Mouse (Mus musculus): ENCODE measurements at regions not wholly inside any gene's neighbourhood (a gene's known extent, or its start where the extent isn't known, plus 50 kb on each side); places are given as distances from the start of the nearest gene placed in this dataset.

- Histone ChIP-seq H3K36me3 (ENCODE audit: control insufficient read depth, insufficient read depth, low read length) (no peaks in the 10 kb centered on the region), H3K4me2 (ENCODE audit: low read length) (no peak overlapping the region), H3K4me1 (ENCODE audit: control insufficient read depth, insufficient read depth, low read depth, low read length) (no peaks in the 10 kb centered on the region), H3K9ac (ENCODE audit: low read depth, low read length) (no peak overlapping the region), H3K27ac (ENCODE audit: low read depth, low read length) (no peak overlapping the region), H3K9me3 (ENCODE audit: control insufficient read depth, low read length) (no peaks in the 10 kb centered on the region), H3K27me3 (replicated peaks; ENCODE audit: control insufficient read depth, insufficient read depth, low read length) (no peaks in the 10 kb centered on the region), H3K4me3 (ENCODE audit: low read length) (no peak overlapping the region)
- peak; percentile 67; the same call in 1 of the 2 replicates for ATAC-seq
- WGBS, result 51% methylated on average over 4 of the region's 4 CpGs
Measured at GRCm38 (mm10) chr12:97957201-97957600, 302.1 kb downstream of the Galc start.

GRCm38 (mm10) chr12:97953336-97953735 is 305.9 kb downstream of the Galc start:
- ATAC-seq, result no peak
- no peak overlapping the region for H3K4me3 ChIP-seq (ENCODE audit: low read length)
- H3K4me1 ChIP-seq (ENCODE audit: control insufficient read depth, insufficient read depth, low read depth, low read length), result no peaks in the 10 kb centered on the region
- H3K9me3 ChIP-seq (ENCODE audit: control insufficient read depth, low read length), result no peaks in the 10 kb centered on the region
- H3K27ac ChIP-seq (ENCODE audit: low read depth, low read length), result no peak overlapping the region
- 73% methylated on average over 3 of the region's 3 CpGs for WGBS
- H3K27me3 ChIP-seq (replicated peaks; ENCODE audit: control insufficient read depth, insufficient read depth, low read length), result no peaks in the 10 kb centered on the region
- H3K9ac ChIP-seq (ENCODE audit: low read depth, low read length), result no peak overlapping the region
- no peaks in the 10 kb centered on the region for H3K36me3 ChIP-seq (ENCODE audit: control insufficient read depth, insufficient read depth, low read length)
- H3K4me2 ChIP-seq (ENCODE audit: low read length), result no peak overlapping the region

- no peak for ATAC-seq
- WGBS, result 79% methylated on average over 8 of the region's 8 CpGs
- Histone ChIP-seq H3K4me2 (ENCODE audit: low read length) (no peak overlapping the region), H3K4me3 (ENCODE audit: low read length) (no peak overlapping the region), H3K9ac (ENCODE audit: low read depth, low read length) (no peak overlapping the region), H3K27me3 (replicated peaks; ENCODE audit: control insufficient read depth, insufficient read depth, low read length) (no peaks in the 10 kb centered on the region), H3K36me3 (ENCODE audit: control insufficient read depth, insufficient read depth, low read length) (no peaks in the 10 kb centered on the region), H3K27ac (ENCODE audit: low read depth, low read length) (no peak overlapping the region), H3K9me3 (ENCODE audit: control insufficient read depth, low read length) (no peaks in the 10 kb centered on the region), H3K4me1 (ENCODE audit: control insufficient read depth, insufficient read depth, low read depth, low read length) (no peaks in the 10 kb centered on the region)
Measured at GRCm38 (mm10) chr12:97952204-97952603, 307.1 kb downstream of the Galc start.

- Histone ChIP-seq H3K9me3 (ENCODE audit: control insufficient read depth, low read length) (no peaks in the 10 kb centered on the region), H3K27me3 (replicated peaks; ENCODE audit: control insufficient read depth, insufficient read depth, low read length) (no peaks in the 10 kb centered on the region), H3K36me3 (ENCODE audit: control insufficient read depth, insufficient read depth, low read length) (no peaks in the 10 kb centered on the region), H3K4me3 (ENCODE audit: low read length) (no peak overlapping the region), H3K9ac (ENCODE audit: low read depth, low read length) (no peak overlapping the region), H3K27ac (ENCODE audit: low read depth, low read length) (no peak overlapping the region), H3K4me1 (ENCODE audit: control insufficient read depth, insufficient read depth, low read depth, low read length) (no peaks in the 10 kb centered on the region), H3K4me2 (ENCODE audit: low read length) (no peak overlapping the region)
- ATAC-seq, result no peak
- WGBS, result 61% methylated on average over 3 of the region's 3 CpGs
Measured at GRCm38 (mm10) chr12:97950072-97950471, 309.2 kb downstream of the Galc start.

GRCm38 (mm10) chr12:97947421-97947820 is 311.8 kb downstream of the Galc start:
- Histone ChIP-seq H3K9me3 (ENCODE audit: control insufficient read depth, low read length) (no peaks in the 10 kb centered on the region), H3K27me3 (replicated peaks; ENCODE audit: control insufficient read depth, insufficient read depth, low read length) (no peaks in the 10 kb centered on the region), H3K4me2 (ENCODE audit: low read length) (no peak overlapping the region), H3K9ac (ENCODE audit: low read depth, low read length) (no peak overlapping the region), H3K4me1 (ENCODE audit: control insufficient read depth, insufficient read depth, low read depth, low read length) (no peaks in the 10 kb centered on the region), H3K4me3 (ENCODE audit: low read length) (no peak overlapping the region), H3K27ac (ENCODE audit: low read depth, low read length) (no peak overlapping the region), H3K36me3 (ENCODE audit: control insufficient read depth, insufficient read depth, low read length) (no peaks in the 10 kb centered on the region)
- ATAC-seq, result no peak
- 89% methylated on average over 8 of the region's 8 CpGs for WGBS

GRCm38 (mm10) chr12:97938361-97938760 is 320.9 kb downstream of the Galc start:
- 71% methylated on average over 5 of the region's 5 CpGs for WGBS

GRCm38 (mm10) chr12:97929877-97930276 is 329.4 kb downstream of the Galc start:
- Histone ChIP-seq H3K4me1 (ENCODE audit: control insufficient read depth, insufficient read depth, low read depth, low read length) (no peaks in the 10 kb centered on the region), H3K9ac (ENCODE audit: low read depth, low read length) (no peak overlapping the region), H3K4me3 (ENCODE audit: low read length) (no peak overlapping the region), H3K9me3 (ENCODE audit: control insufficient read depth, low read length) (no peaks in the 10 kb centered on the region), H3K27ac (ENCODE audit: low read depth, low read length) (no peak overlapping the region), H3K27me3 (replicated peaks; ENCODE audit: control insufficient read depth, insufficient read depth, low read length) (no peaks in the 10 kb centered on the region), H3K36me3 (ENCODE audit: control insufficient read depth, insufficient read depth, low read length) (no peaks in the 10 kb centered on the region), H3K4me2 (ENCODE audit: low read length) (no peak overlapping the region)
- no peak for ATAC-seq
- WGBS, result 76% methylated on average over 5 of the region's 5 CpGs

More at GRCm38 (mm10) chr12:97938361-97938760, 320.9 kb downstream of the Galc start:
- H3K36me3 ChIP-seq (ENCODE audit: control insufficient read depth, insufficient read depth, low read length), result no peaks in the 10 kb centered on the region
- H3K9ac ChIP-seq (ENCODE audit: low read depth, low read length), result no peak overlapping the region
- no peaks in the 10 kb centered on the region for H3K9me3 ChIP-seq (ENCODE audit: control insufficient read depth, low read length)
- no peaks in the 10 kb centered on the region for H3K4me1 ChIP-seq (ENCODE audit: control insufficient read depth, insufficient read depth, low read depth, low read length)
- no peaks in the 10 kb centered on the region for H3K27me3 ChIP-seq (replicated peaks; ENCODE audit: control insufficient read depth, insufficient read depth, low read length)
- no peak overlapping the region for H3K4me2 ChIP-seq (ENCODE audit: low read length)
- no peak overlapping the region for H3K4me3 ChIP-seq (ENCODE audit: low read length)
- H3K27ac ChIP-seq (ENCODE audit: low read depth, low read length), result no peak overlapping the region
- ATAC-seq, result no peak

- Histone ChIP-seq H3K9ac (ENCODE audit: low read depth, low read length) (no peak overlapping the region), H3K27ac (ENCODE audit: low read depth, low read length) (no peak overlapping the region), H3K27me3 (replicated peaks; ENCODE audit: control insufficient read depth, insufficient read depth, low read length) (no peaks in the 10 kb centered on the region), H3K4me2 (ENCODE audit: low read length) (no peak overlapping the region), H3K4me1 (ENCODE audit: control insufficient read depth, insufficient read depth, low read depth, low read length) (no peaks in the 10 kb centered on the region), H3K36me3 (ENCODE audit: control insufficient read depth, insufficient read depth, low read length) (no peaks in the 10 kb centered on the region), H3K9me3 (ENCODE audit: control insufficient read depth, low read length) (no peaks in the 10 kb centered on the region), H3K4me3 (ENCODE audit: low read length) (no peak overlapping the region)
- 85% methylated on average over 1 of the region's 1 CpGs for WGBS
- ATAC-seq, result no peak
Measured at GRCm38 (mm10) chr12:97927036-97927435, 332.2 kb downstream of the Galc start.

GRCm38 (mm10) chr12:97921349-97922264 is 337.7 kb downstream of the Galc start:
- H3K4me3 ChIP-seq (ENCODE audit: low read length), result no peak overlapping the region
- ATAC-seq, result peak; percentile 48; the same call in 1 of the 2 replicates
- peaks cover 3% of the 10 kb centered on the region; the same call in 1 of the 2 replicates for H3K4me1 ChIP-seq (ENCODE audit: control insufficient read depth, insufficient read depth, low read depth, low read length)
- H3K9me3 ChIP-seq (ENCODE audit: control insufficient read depth, low read length), result no peaks in the 10 kb centered on the region
- no peaks in the 10 kb centered on the region for H3K36me3 ChIP-seq (ENCODE audit: control insufficient read depth, insufficient read depth, low read length)
- H3K27me3 ChIP-seq (replicated peaks; ENCODE audit: control insufficient read depth, insufficient read depth, low read length), result no peaks in the 10 kb centered on the region
- no peak overlapping the region for H3K27ac ChIP-seq (ENCODE audit: low read depth, low read length)
- 28% methylated on average over 21 of the region's 21 CpGs for WGBS
- peak overlapping the region; percentile 29 for H3K4me2 ChIP-seq (ENCODE audit: low read length)
- H3K9ac ChIP-seq (ENCODE audit: low read depth, low read length), result peak overlapping the region; percentile 3; the same call in 1 of the 2 replicates

All from hindbrain, embryonic 16.5 days (tissue).